Mouse (Mus musculus) kidney, postnatal 4 days (tissue): ENCODE measurements around the gene Napsa.

Source experiments
- DNase-seq, 2 experiments: peaks; one replicate each; pipeline ENCODE4 v3.0.0; 2021; ENCODE audit warnings: mixed read lengths in 2 of 2

The Napsa gene

DNA sequence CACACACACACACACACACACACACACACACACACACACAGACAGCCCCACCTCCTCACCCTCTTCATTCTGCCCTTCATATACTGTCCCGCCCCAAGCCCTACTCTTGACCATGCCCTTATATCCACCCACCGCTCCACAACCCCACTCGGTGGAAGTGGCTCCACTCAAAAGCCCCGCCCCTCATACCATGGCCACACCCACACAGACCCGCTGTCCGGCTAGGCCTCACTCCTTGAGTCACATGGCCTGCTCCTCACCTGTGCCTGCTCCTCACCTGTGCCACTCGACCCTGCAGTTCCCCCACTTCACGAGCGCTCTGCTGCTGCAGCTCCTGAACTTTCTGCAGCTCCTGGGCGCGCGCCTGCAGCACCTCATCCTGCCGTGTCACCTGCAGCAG, 58.3 kb downstream of the Napsa start:
- no peak for DNase-seq

DNA sequence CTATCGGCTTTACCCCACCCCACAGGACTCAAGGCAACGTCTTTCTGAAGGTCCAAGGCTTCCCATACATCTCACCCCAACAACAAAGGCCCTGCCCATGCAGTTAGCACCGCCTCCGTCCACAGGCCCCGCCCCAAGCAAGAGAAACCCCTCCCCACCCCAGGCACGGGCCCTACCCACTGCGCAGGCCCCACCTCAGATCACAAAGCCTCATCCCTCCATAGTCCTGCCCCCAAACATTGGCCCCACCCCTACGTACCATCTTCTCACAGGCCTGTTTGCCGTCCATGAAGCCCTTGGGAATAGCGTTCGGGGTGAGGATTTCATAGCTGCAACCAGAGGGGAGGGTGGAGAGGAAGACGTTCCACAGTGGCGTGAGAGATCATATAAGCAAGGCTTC, 60.5 kb downstream of the Napsa start:
- DNase-seq, result no peak

DNA sequence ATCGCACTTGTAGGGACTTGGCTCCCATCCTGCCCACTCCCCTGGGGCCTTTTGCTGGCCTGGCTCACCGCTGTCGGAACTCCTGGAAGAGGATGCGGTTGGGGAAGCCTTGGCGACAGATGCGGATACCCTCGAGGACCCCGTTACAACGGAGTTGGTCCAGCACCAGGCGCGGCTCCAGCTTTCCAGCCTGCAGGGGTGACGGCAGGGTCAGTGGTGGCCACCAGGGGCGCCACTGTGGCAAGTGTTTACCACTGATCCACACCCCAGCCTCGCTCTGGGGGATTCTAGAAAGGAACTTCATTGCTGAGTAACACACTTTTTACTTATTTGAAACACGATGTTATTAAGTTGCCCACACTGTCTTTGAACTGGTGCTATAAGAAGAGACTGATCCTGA, 61.2 kb downstream of the Napsa start:
- peak; percentile 42 to 54 for DNase-seq
